Mouse (Mus musculus) layer of hippocampus, adult 9-11 months (tissue): Measurements from ENCODE around the gene Kcnab3.
"Not testable (repeated sequence)": the region's sequence is repeated elsewhere in the genome, so short reads cannot be mapped to it uniquely, and the experiment has no call there.

Experiments used
- DNase-seq: peaks from one replicate; pipeline ENCODE4 v3.0.0; 2022

The Kcnab3 gene

GRCm38 (mm10) chr11:69325628-69326407 lies at the start of gene Kcnab3:
Gene Kcnab3, plus strand, starts transcription at chr11:69326258.
- DNase-seq = peak; percentile 90

- no peak for DNase-seq
Measured at GRCm38 (mm10) chr11:69277267-69277666, 48.8 kb upstream of the Kcnab3 start.

- no peak for DNase-seq
Measured at GRCm38 (mm10) chr11:69291111-69291510, 34.9 kb upstream of the Kcnab3 start.

GRCm38 (mm10) chr11:69295286-69295685 lies 30.8 kb upstream of the Kcnab3 start:
- no peak for DNase-seq

DNA sequence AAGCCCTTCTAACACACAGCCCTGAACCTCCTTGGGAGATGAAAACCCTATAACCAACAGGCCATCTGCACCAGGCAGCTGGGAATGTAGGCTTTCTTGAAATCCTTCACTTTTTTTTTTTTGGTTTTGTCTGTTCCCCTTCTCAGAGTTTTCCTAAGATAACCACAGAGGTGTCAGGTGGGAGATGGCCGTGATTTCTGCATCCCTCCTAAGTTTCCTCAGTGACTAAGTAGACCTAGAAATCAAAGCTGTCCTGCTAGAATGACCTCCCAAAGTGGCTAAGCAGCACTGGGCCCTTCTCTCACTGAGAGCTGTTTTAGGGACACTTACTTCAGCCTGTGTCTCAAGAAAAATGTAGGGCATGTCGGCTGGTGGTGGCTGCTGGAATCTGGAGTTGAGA lies 28.3 kb upstream of the Kcnab3 start:
- DNase-seq = no peak

DNA sequence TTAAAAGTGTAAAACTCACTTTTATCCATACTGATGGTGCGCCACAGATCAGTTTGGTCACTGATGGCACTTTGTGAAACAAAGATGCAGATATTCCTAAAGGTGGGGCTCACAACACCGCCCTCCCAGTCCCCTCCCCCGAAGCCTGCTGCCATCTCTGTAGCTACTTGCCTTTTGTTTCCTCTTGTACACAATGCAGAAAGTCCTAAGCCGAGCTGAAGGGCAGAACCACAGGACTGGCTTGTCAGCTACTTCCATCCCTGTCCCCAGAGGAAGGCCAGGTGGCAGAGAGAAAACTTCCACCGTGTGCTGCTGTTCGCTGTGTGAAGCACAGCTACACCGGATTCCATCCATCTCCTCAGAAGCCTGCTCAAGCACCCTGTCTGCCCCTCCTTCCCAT lies 27.8 kb upstream of the Kcnab3 start:
- DNase-seq = no peak

- no peak for DNase-seq
Measured at GRCm38 (mm10) chr11:69302817-69303216, 23.2 kb upstream of the Kcnab3 start.

GRCm38 (mm10) chr11:69305291-69305690 lies 20.8 kb upstream of the Kcnab3 start:
- DNase-seq = no peak

DNA sequence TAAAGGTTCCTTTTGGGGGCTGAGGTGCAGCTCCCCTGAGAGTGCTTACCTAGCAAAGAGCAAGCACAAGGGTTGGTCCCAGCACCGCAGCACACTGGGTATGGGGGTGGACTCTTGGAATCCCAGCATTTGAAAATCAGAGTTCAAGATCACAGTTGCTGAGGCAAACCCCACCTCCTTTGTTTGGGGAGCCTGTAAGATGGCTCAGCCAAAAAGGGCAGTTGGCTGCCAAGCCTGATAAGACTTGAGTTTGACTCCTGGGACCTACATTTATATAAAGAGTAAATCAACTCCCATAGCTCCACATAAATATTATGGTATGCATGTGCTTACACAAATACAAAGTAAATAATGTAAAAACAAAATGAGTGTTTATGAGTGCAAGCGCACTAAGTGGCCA lies 20.0 kb upstream of the Kcnab3 start:
- no peak for DNase-seq

DNA sequence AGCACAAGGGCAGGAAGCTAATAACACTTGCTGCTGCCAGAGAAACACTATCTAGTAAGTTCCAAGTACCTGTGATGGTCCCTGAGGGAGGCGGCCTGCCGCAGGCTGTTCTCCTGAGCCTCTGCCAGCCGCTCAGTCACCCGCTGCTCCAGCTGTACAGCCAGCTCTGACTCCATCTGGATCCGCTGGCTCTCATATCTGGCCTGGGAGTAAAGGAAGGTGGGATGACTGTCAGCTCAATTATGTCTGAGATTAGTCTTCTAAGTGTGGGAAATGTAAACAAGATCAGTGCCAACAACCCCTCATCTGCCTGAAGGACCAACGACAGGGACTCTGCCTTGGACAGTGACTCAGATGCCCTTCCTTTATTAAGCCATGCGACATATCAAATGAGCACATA lies 14.8 kb upstream of the Kcnab3 start:
- DNase-seq = no peak

- no peak for DNase-seq
Measured at GRCm38 (mm10) chr11:69316361-69316760, 9.7 kb upstream of the Kcnab3 start.

- DNase-seq = not testable (repeated sequence)
Measured at GRCm38 (mm10) chr11:69318000-69318399, 8.1 kb upstream of the Kcnab3 start.

DNA sequence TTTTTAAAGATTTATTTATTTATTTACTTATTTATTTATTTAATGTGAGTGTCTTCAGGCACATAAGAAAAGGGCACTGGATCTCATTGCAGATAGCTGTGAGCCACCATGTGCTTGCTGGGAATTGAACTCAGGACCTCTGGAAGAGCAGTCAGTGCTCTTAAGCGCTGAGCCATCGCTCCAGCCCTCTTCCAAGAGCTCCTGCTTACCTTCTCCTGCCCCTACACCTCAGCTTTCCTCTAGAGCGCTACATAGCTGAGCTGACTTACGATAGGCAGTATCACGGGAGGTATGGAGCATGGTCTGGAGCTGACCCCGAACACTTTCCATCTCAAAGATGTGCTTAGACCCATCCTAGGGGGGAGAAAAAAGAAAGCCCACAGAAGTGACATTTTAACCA lies 4.5 kb upstream of the Kcnab3 start:
- DNase-seq = no peak

- DNase-seq = no peak
Measured at GRCm38 (mm10) chr11:69322010-69322409, 4.0 kb upstream of the Kcnab3 start.

GRCm38 (mm10) chr11:69322693-69323471 lies 3.2 kb upstream of the Kcnab3 start:
- DNase-seq = no peak

DNA sequence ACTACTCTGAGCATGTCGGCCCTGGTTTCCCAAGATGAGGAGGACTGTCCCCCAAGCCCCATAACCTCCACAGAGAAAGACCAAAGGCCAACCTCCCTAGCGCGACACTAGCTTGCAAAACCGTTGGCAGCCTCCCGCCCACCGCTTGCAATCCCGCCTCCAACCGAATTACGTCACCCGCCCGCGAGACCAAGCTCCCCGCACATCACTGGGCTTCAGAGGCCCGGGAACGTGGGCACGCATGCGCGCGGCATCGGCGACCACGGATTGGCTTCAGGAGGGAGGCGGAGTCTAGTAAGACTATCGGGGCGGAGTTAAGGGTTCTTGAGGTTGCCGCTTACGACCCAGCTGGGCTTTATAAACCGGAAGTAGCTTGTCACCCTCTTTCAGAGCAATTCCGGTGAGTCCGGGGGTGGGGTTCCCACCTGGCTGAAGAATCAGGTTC lies 2.4 kb upstream of the Kcnab3 start, which contains the start of the genes Cntrob and Trappc1:
TSS of gene Cntrob (minus strand) at position 109 of the 445 bp plus-strand sequence.
TSS of gene Trappc1 (plus strand) at position 314 of the 445 bp plus-strand sequence.
- DNase-seq = peak; percentile 99

GRCm38 (mm10) chr11:69324749-69325148 lies 1.3 kb upstream of the Kcnab3 start:
- no peak for DNase-seq

- DNase-seq = no peak
Measured at GRCm38 (mm10) chr11:69326408-69327156, 524 bp downstream of the Kcnab3 start.

- no peak for DNase-seq
Measured at GRCm38 (mm10) chr11:69327157-69327442, 1.0 kb downstream of the Kcnab3 start.

GRCm38 (mm10) chr11:69327648-69328047 lies 1.6 kb downstream of the Kcnab3 start:
- DNase-seq = no peak

DNA sequence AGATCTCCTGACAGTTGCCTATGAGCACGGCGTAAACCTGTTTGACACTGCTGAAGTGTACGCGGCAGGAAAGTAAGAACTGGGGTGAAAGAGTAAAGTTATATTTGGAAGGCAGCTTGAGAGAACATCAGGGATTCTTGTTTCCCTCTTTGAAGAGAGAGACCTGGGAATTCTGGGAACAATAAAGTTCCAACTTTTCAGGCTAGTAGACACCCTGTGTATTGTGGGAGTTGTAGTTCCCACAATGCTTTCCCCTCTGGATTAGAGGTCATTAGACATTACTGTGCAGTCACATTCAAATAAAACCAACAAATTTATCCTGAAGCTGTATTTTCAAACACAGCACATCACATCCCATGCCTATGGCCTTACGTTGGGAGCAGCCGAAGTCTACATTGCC lies 2.5 kb downstream of the Kcnab3 start:
- DNase-seq = no peak

- DNase-seq = no peak
Measured at GRCm38 (mm10) chr11:69331152-69331551, 5.1 kb downstream of the Kcnab3 start.

GRCm38 (mm10) chr11:69331929-69332405 lies 5.9 kb downstream of the Kcnab3 start:
- peak; percentile 79 for DNase-seq
